Mouse (Mus musculus): ENCODE measurements around the gene Cd72. TPM values are rescaled to one million over a fixed set of nuclear protein-coding genes. Genes with fewer than 3 reads are reported as not detected.

Cd72 gene
- polyA plus RNA-seq, 1 experiment from 2014 or later, result 2.9 TPM

Other genes with a start within 250 kb of the Cd72 start
- gene Atp8b5, start 187.5 kb downstream of the Cd72 start, polyA plus RNA-seq (2016; fragmentation: Nextera tagmentation; extraction: Ambion mirVana), result 0.22 and 0.46 TPM in 2 replicates
- 45.2 and 47.3 TPM in 2 replicates for gene Rusc2, start 72.6 kb downstream of the Cd72 start, polyA plus RNA-seq (2016; fragmentation: Nextera tagmentation; extraction: Ambion mirVana)
- gene Fam166b, start 25.5 kb downstream of the Cd72 start, polyA plus RNA-seq (2016; fragmentation: Nextera tagmentation; extraction: Ambion mirVana), result 0.28 and 0.38 TPM in 2 replicates
- 12.7 and 15.0 TPM in 2 replicates for gene Tesk1, start 12.7 kb downstream of the Cd72 start, polyA plus RNA-seq (2016; fragmentation: Nextera tagmentation; extraction: Ambion mirVana)
- gene Sit1, start 29.1 kb upstream of the Cd72 start, polyA plus RNA-seq (2016; fragmentation: Nextera tagmentation; extraction: Ambion mirVana), result not detected in 2 replicates
- 45.0 and 47.9 TPM in 2 replicates for gene Ccdc107, start 38.3 kb upstream of the Cd72 start, polyA plus RNA-seq (2016; fragmentation: Nextera tagmentation; extraction: Ambion mirVana)
- 33.1 TPM in 2 replicates for gene Arhgef39, start 45.1 kb upstream of the Cd72 start, polyA plus RNA-seq (2016; fragmentation: Nextera tagmentation; extraction: Ambion mirVana)
- gene Car9, start 52.3 kb upstream of the Cd72 start, polyA plus RNA-seq (2016; fragmentation: Nextera tagmentation; extraction: Ambion mirVana), result 0.52 and 0.61 TPM in 2 replicates
- 46.0 and 61.3 TPM in 2 replicates for gene Tpm2, start 69.1 kb upstream of the Cd72 start, polyA plus RNA-seq (2016; fragmentation: Nextera tagmentation; extraction: Ambion mirVana)
- gene Creb3, start 107.7 kb upstream of the Cd72 start, polyA plus RNA-seq (2016; fragmentation: Nextera tagmentation; extraction: Ambion mirVana), result 48.8 and 64.1 TPM in 2 replicates
- 64.5 and 64.6 TPM in 2 replicates for gene Tln1, start 108.1 kb upstream of the Cd72 start, polyA plus RNA-seq (2016; fragmentation: Nextera tagmentation; extraction: Ambion mirVana)
- 31.8 and 37.2 TPM in 2 replicates for gene Rgp1, start 124.1 kb upstream of the Cd72 start, polyA plus RNA-seq (2016; fragmentation: Nextera tagmentation; extraction: Ambion mirVana)
- gene Gba2, start 124.2 kb upstream of the Cd72 start, polyA plus RNA-seq (2016; fragmentation: Nextera tagmentation; extraction: Ambion mirVana), result 49.2 and 52.6 TPM in 2 replicates
- 0.51 and 1.8 TPM in 2 replicates for gene Msmp, start 129.9 kb upstream of the Cd72 start, polyA plus RNA-seq (2016; fragmentation: Nextera tagmentation; extraction: Ambion mirVana)
- 24.9 TPM in 2 replicates for gene Npr2, start 177.3 kb upstream of the Cd72 start, polyA plus RNA-seq (2016; fragmentation: Nextera tagmentation; extraction: Ambion mirVana)
- gene Spag8, start 199.0 kb upstream of the Cd72 start, polyA plus RNA-seq (2016; fragmentation: Nextera tagmentation; extraction: Ambion mirVana), result 3.9 TPM in 2 replicates
- 70.6 and 71.8 TPM in 2 replicates for gene Hint2, start 201.8 kb upstream of the Cd72 start, polyA plus RNA-seq (2016; fragmentation: Nextera tagmentation; extraction: Ambion mirVana)
- 11.9 and 14.7 TPM in 2 replicates for gene Tmem8b, start 214.3 kb upstream of the Cd72 start, polyA plus RNA-seq (2016; fragmentation: Nextera tagmentation; extraction: Ambion mirVana)
- gene Fam221b, start 214.5 kb upstream of the Cd72 start, polyA plus RNA-seq (2016; fragmentation: Nextera tagmentation; extraction: Ambion mirVana), result 2.8 and 2.9 TPM in 2 replicates
- gene Olfr70, start 246.2 kb upstream of the Cd72 start, polyA plus RNA-seq (2016; fragmentation: Nextera tagmentation; extraction: Ambion mirVana), result not detected in 2 replicates